Mouse (Mus musculus): ENCODE measurements around the gene Zbtb8os. TPM values are rescaled to one million over a fixed set of nuclear protein-coding genes. Genes with fewer than 3 reads are reported as not detected.

Zbtb8os gene
- polyA plus RNA-seq, 1 experiment, result 138 TPM

DNA sequence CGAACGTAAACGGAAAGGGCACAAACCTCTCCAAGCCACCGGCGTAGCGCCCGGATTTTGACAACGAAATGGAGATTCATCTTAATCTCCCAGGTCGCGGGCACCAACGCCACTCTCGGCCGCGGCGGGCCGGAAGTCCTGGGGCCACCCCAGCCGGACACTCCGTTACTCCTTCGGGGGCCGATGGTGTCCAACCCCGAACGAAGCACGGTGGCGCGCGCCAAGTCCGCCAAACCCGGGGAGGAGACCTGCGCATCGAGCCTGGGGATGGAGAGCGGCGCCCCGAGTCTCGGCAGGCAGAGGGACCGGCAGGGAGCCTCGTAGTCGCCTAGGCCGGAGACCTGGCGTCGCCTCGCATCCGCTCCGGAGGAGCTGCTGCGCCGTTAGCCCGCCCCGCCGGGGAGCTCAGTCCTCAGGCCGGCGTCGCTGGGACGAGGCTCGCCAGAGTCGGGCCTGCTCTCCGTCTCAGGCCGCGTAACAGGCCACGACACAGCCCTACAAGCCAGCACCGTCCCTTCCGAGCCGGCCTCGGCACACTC is 749 bp upstream of the Zbtb8os start:
- no peaks in the 10 kb centered on the region for H3K9me3 ChIP-seq (replicated peaks; ENCODE audit: control insufficient read depth, insufficient read depth, low read length, poor library complexity, severe bottlenecking)
- no peaks in the 10 kb centered on the region for H3K27me3 ChIP-seq (ENCODE audit: control insufficient read depth, insufficient read depth, low read length, poor library complexity, severe bottlenecking)
- peak overlapping the region; percentile 93 for H3K4me3 ChIP-seq (ENCODE audit: low read depth, low read length)
- no peak for TF ChIP-seq CTCF (IDR thresholded peaks at IDR 0.05; ENCODE audit: low read depth, low read length)
- no peak for TF ChIP-seq POLR2A (IDR thresholded peaks at IDR 0.05; ENCODE audit: insufficient read depth, low read length)
- no peak for TF ChIP-seq EP300 (IDR thresholded peaks at IDR 0.05; ENCODE audit: insufficient read depth, low read depth, low read length)
- no peaks in the 10 kb centered on the region for H3K4me1 ChIP-seq (ENCODE audit: control insufficient read depth, insufficient read depth, low read length)
- peak overlapping the region; percentile 96 for H3K9ac ChIP-seq (ENCODE audit: low read depth, poor library complexity, severe bottlenecking)
- H3K27ac ChIP-seq (ENCODE audit: insufficient read depth, low read length), result peak overlapping the region; percentile 22
- H3K36me3 ChIP-seq (ENCODE audit: control insufficient read depth, insufficient read depth, low read length, poor library complexity, severe bottlenecking), result peaks cover 39% of the 10 kb centered on the region

DNA sequence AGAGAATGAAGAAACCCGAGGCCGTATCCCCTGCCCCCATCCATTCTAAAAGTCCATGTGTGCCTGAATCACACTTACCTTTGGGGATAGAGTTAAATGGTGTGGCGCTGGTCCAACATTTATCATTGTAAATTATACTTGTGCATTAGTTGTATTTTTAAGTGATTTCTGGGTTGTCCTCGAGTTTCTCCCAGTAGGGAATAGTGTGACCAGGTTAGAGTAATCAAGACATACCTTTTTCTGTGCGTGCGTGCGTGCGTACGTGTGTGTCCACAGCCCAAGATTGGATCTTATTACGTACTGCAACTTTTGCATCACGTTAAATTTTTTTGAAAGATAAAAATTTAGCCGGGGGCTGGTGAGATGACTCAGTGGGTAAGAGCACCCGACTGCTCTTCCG is 796 bp downstream of the Zbtb8os start:
- Histone ChIP-seq H3K27me3 (ENCODE audit: control insufficient read depth, insufficient read depth, low read length, poor library complexity, severe bottlenecking) (no peaks in the 10 kb centered on the region), H3K4me1 (ENCODE audit: control insufficient read depth, insufficient read depth, low read length) (no peaks in the 10 kb centered on the region), H3K9ac (ENCODE audit: low read depth, poor library complexity, severe bottlenecking) (peak overlapping the region; percentile 77), H3K4me3 (ENCODE audit: low read depth, low read length) (peak overlapping the region; percentile 84), H3K36me3 (ENCODE audit: control insufficient read depth, insufficient read depth, low read length, poor library complexity, severe bottlenecking) (peaks cover 29% of the 10 kb centered on the region), H3K9me3 (replicated peaks; ENCODE audit: control insufficient read depth, insufficient read depth, low read length, poor library complexity, severe bottlenecking) (no peaks in the 10 kb centered on the region), H3K27ac (ENCODE audit: insufficient read depth, low read length) (peak overlapping the region; percentile 94)
- TF ChIP-seq EP300 (IDR thresholded peaks at IDR 0.05; ENCODE audit: insufficient read depth, low read depth, low read length), result no peak
- no peak for TF ChIP-seq POLR2A (IDR thresholded peaks at IDR 0.05; ENCODE audit: insufficient read depth, low read length)
- no peak for TF ChIP-seq CTCF (IDR thresholded peaks at IDR 0.05; ENCODE audit: low read depth, low read length)

DNA sequence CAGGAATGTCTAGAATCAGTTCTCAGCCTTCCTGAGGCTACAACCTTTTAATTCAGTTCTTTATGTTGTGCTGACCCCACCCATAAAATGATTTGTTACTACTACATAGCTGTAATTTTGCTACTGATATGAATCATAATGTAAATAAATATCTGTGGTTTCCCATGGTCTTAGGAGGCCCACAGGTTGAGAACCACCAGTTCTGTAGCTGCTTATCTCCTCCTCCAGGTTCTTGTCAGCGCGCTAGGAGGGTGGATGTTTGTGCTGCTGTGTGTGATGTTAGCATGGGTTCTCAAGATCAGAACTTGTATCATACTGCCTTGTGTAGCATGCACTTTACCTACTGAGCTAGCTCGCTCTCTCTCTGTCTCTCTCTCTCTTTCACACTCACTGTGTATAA is 4.2 kb downstream of the Zbtb8os start:
- no peaks in the 10 kb centered on the region for H3K4me1 ChIP-seq (ENCODE audit: control insufficient read depth, insufficient read depth, low read length)
- peaks cover 28% of the 10 kb centered on the region for H3K36me3 ChIP-seq (ENCODE audit: control insufficient read depth, insufficient read depth, low read length, poor library complexity, severe bottlenecking)
- H3K9ac ChIP-seq (ENCODE audit: low read depth, poor library complexity, severe bottlenecking), result no peak overlapping the region
- H3K9me3 ChIP-seq (replicated peaks; ENCODE audit: control insufficient read depth, insufficient read depth, low read length, poor library complexity, severe bottlenecking), result no peaks in the 10 kb centered on the region
- TF ChIP-seq EP300 (IDR thresholded peaks at IDR 0.05; ENCODE audit: insufficient read depth, low read depth, low read length) (no peak), POLR2A (IDR thresholded peaks at IDR 0.05; ENCODE audit: insufficient read depth, low read length) (no peak), CTCF (IDR thresholded peaks at IDR 0.05; ENCODE audit: low read depth, low read length) (no peak)
- no peaks in the 10 kb centered on the region for H3K27me3 ChIP-seq (ENCODE audit: control insufficient read depth, insufficient read depth, low read length, poor library complexity, severe bottlenecking)
- no peak overlapping the region for H3K4me3 ChIP-seq (ENCODE audit: low read depth, low read length)
- H3K27ac ChIP-seq (ENCODE audit: insufficient read depth, low read length), result no peak overlapping the region

DNA sequence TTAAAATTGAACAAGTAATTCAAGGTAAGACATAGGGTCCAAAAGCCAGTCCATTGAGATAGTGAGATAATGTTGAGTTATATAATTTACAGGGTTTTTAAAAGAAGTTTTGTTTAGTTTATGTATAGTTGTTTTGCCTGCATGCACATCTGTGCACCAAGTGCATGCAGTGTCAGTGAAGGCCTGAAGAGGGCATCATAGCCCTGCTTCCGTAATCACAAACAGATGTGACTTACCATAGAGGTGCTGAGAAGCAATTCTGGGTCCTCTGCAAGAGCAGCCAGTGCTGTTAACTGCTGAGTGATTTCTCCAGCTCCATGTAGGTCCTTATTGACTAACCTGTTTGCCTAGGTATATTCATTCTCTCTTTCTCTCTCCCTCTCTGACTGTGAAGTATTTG is 6.4 kb downstream of the Zbtb8os start:
- Histone ChIP-seq H3K4me3 (ENCODE audit: low read depth, low read length) (no peak overlapping the region), H3K36me3 (ENCODE audit: control insufficient read depth, insufficient read depth, low read length, poor library complexity, severe bottlenecking) (peaks cover 31% of the 10 kb centered on the region), H3K9me3 (replicated peaks; ENCODE audit: control insufficient read depth, insufficient read depth, low read length, poor library complexity, severe bottlenecking) (no peaks in the 10 kb centered on the region), H3K4me1 (ENCODE audit: control insufficient read depth, insufficient read depth, low read length) (no peaks in the 10 kb centered on the region), H3K27ac (ENCODE audit: insufficient read depth, low read length) (no peak overlapping the region), H3K9ac (ENCODE audit: low read depth, poor library complexity, severe bottlenecking) (no peak overlapping the region), H3K27me3 (ENCODE audit: control insufficient read depth, insufficient read depth, low read length, poor library complexity, severe bottlenecking) (no peaks in the 10 kb centered on the region)
- peak; percentile 44 for TF ChIP-seq CTCF (IDR thresholded peaks at IDR 0.05; ENCODE audit: low read depth, low read length)
- no peak for TF ChIP-seq POLR2A (IDR thresholded peaks at IDR 0.05; ENCODE audit: insufficient read depth, low read length)

DNA sequence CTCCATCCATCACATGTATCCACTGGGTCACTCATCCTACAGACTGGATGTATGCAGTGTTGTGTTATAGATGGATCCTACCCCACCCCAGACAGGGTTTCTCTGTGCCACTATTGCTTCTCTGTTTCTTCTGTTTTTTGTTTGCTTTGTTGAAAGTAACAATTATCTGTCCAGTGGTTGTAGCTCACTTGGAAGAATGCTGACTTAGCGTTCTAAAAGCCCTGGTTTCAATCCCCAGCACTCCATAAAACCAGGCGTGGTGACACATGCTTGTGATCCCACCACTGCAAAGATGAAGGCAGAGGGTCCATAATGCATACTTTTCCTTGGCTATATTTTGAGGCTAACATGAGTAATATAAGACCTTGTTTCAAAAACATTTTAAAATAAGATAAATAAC is 7.2 kb downstream of the Zbtb8os start:
- Histone ChIP-seq H3K27me3 (ENCODE audit: control insufficient read depth, insufficient read depth, low read length, poor library complexity, severe bottlenecking) (no peaks in the 10 kb centered on the region), H3K4me3 (ENCODE audit: low read depth, low read length) (no peak overlapping the region), H3K9ac (ENCODE audit: low read depth, poor library complexity, severe bottlenecking) (no peak overlapping the region), H3K36me3 (ENCODE audit: control insufficient read depth, insufficient read depth, low read length, poor library complexity, severe bottlenecking) (peaks cover 31% of the 10 kb centered on the region), H3K4me1 (ENCODE audit: control insufficient read depth, insufficient read depth, low read length) (no peaks in the 10 kb centered on the region), H3K9me3 (replicated peaks; ENCODE audit: control insufficient read depth, insufficient read depth, low read length, poor library complexity, severe bottlenecking) (no peaks in the 10 kb centered on the region), H3K27ac (ENCODE audit: insufficient read depth, low read length) (no peak overlapping the region)
- TF ChIP-seq EP300 (IDR thresholded peaks at IDR 0.05; ENCODE audit: insufficient read depth, low read depth, low read length), result no peak
- no peak for TF ChIP-seq POLR2A (IDR thresholded peaks at IDR 0.05; ENCODE audit: insufficient read depth, low read length)
- no peak for TF ChIP-seq CTCF (IDR thresholded peaks at IDR 0.05; ENCODE audit: low read depth, low read length)

DNA sequence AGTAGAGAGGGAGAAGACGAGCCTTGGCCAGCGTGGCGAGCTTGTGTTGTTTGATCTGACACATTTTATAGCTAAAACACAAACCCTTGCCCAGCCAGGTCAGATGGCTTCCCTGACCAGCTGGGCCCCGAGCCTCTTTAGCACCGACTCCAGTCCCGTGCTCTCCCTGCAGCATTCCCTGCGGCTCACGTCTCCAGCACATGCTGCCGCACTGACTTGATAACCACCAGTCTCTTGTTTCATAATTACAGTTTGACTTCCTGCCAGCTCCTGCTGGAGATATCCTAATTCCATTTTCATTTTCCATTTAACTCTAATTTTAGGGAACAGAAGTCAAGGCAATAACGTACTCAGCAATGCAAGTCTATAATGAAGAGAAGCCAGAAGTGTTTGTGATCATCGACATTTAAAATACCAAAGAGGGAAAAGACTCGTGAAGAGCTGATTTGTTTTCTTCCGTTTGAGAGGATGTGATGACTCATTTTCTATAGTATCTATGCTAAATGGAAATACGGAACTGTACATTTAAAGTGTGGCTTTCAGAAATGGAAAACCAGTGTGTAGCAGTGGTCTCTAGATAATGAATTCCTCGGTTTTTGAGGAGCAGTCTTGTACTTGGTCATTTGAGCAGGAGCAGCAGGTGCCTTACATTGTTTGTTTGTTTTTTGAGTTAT is 11.1 kb downstream of the Zbtb8os start:
- TF ChIP-seq EP300 (IDR thresholded peaks at IDR 0.05; ENCODE audit: insufficient read depth, low read depth, low read length) (no peak), CTCF (IDR thresholded peaks at IDR 0.05; ENCODE audit: low read depth, low read length) (no peak), POLR2A (IDR thresholded peaks at IDR 0.05; ENCODE audit: insufficient read depth, low read length) (no peak)
- Histone ChIP-seq H3K4me1 (ENCODE audit: control insufficient read depth, insufficient read depth, low read length) (no peaks in the 10 kb centered on the region), H3K27ac (ENCODE audit: insufficient read depth, low read length) (no peak overlapping the region), H3K36me3 (ENCODE audit: control insufficient read depth, insufficient read depth, low read length, poor library complexity, severe bottlenecking) (peaks cover 25% of the 10 kb centered on the region), H3K9ac (ENCODE audit: low read depth, poor library complexity, severe bottlenecking) (no peak overlapping the region), H3K4me3 (ENCODE audit: low read depth, low read length) (no peak overlapping the region), H3K9me3 (replicated peaks; ENCODE audit: control insufficient read depth, insufficient read depth, low read length, poor library complexity, severe bottlenecking) (no peaks in the 10 kb centered on the region), H3K27me3 (ENCODE audit: control insufficient read depth, insufficient read depth, low read length, poor library complexity, severe bottlenecking) (no peaks in the 10 kb centered on the region)
